Mouse (Mus musculus) ovary, postnatal 36 days (tissue): Measurements from ENCODE around the gene Opcml.

Source experiments
- DNase-seq: peaks from one replicate; pipeline ENCODE4 v3.0.0; 2022; ENCODE audit warnings: low spot score, mixed read lengths

The Opcml gene

GRCm38 (mm10) chr9:28552387-28553182, 762.0 kb downstream of the Opcml start:
- DNase-seq: no peak

DNA sequence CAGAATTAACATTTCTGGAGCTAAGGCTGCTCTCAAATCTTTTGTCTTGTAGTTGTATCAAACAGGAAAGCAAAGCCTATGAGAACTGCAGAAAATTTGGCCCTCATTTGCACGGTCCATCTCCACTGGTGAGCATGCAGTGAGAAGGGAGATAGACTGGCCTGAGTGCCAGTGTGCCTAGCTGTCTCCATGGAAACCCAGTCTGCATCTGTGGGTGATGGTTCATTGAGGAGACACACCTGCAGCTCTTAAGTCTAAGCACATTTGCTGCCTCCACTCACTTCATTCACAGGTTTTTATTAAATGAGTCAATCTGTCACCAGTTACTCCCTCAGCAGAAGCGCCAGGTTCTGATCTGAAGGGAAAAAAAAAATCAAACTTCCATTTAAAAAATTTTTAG, 768.1 kb downstream of the Opcml start:
- no peak for DNase-seq

GRCm38 (mm10) chr9:28561761-28562160, 771.2 kb downstream of the Opcml start:
- no peak for DNase-seq

DNA sequence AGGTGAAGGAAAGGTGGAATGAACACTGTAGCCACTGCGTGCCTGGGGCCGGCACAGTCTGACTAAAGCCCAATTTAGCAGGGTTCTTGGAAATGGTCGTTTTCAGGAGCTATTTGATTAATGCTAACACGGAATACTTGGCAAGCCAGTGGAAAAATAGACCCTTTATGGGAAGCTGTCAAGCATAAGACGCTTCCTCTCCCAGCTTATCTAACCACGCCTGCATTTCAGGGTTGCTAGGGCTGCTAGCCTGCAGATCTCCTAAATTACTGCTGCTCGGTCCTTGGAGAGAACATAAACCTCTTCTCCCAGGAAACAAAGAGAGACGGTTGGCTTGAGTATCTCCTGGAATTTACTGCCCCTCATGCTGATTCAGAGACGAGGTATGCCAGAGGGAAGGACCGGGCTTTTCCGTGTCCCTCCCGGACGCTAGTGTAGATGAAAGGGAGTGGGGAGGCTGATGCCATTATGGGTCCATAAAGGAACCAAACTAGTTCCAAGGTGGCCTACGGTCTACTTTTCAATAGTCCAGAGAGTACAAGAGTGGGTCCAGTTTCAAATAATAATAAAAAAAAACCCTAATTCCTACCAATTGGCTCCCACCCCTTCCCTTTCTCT, 772.6 kb downstream of the Opcml start:
- DNase-seq: no peak

DNA sequence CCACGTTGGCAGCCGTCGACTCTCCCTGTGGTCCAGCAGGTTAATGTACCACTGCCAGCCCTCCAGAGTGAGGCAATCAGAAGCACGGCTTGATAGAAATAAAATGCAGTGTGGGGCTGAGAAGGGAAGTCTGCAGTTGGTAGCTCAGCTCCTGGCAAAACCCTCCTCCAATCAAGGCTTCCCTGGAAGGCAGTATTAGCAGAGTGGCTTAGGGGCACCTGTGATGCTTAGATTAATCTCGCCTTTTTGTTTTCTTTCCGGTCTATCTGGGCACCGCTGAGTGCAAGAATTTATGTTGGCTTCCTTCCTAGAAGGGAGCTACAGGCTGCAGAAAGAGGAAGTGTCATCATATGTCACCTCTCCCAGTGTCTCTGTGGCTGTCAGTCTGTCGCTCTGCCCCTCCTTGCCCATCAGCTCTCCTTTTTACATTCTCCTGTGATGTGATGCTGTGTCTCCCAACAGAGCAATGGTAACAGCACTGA, 778.5 kb downstream of the Opcml start:
- DNase-seq: no peak

- DNase-seq: no peak
These were observed 779.2 kb downstream of the Opcml start for GRCm38 (mm10) chr9:28569776-28570175.

- DNase-seq: no peak
These were observed 781.1 kb downstream of the Opcml start for GRCm38 (mm10) chr9:28571682-28572081.

DNA sequence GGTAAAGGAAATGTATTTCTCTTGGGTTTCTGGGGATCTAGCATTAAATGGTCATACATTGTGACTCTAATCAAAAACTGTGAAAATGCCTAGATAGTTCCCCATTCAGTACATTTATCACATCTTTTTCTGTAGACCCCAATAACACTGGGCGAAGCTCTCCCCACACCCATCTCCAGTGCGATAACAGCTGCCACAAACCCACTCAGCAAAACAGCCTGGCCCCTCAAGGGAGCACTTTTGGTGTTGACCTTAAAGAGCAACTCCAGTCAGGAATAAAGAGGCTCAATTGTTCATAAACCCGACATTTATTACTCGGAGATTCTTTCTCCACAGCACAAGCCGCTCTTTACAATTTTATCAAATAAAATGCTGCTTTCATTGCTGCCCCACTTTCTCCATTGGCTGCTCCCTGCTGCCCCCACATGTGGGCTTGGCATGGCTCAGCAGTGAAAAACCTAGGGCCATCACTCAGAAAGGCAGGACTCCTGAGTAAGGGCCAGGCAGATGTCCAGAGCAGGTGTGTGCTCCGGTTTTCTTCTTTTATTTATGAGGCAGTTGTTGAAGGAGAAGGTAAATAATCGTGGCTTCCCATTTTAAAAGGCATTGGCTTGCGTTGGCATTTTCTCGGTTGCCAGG, 781.7 kb downstream of the Opcml start:
- DNase-seq: no peak

GRCm38 (mm10) chr9:28578730-28579129, 788.2 kb downstream of the Opcml start:
- no peak for DNase-seq

GRCm38 (mm10) chr9:28587253-28587652, 796.7 kb downstream of the Opcml start:
- DNase-seq: no peak

DNA sequence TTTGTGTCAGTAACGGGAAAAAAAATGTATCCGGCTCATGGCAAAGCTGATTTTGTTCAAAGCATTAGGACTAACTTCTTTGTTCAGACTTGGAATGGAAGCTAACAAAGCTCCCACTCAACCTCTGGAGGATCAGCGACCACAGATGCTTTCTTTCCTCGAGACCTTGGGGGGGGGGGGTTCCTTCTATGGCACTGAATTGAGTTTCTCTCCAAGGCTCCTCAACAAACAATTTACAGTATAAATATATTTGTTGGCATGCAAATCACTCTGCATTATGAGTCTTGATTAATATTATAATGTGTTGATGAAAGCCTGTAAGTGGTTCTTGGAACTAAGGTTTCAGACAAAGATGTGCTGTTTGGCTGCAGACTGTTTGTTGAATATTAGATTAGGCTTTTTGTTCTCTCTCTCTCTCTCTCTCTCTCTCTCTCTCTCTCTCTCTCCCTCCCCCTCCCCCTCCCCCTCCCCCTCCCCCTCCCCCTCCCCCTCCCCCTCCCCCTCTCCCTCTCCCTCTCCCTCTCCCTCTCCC, 797.3 kb downstream of the Opcml start:
- no peak for DNase-seq

DNA sequence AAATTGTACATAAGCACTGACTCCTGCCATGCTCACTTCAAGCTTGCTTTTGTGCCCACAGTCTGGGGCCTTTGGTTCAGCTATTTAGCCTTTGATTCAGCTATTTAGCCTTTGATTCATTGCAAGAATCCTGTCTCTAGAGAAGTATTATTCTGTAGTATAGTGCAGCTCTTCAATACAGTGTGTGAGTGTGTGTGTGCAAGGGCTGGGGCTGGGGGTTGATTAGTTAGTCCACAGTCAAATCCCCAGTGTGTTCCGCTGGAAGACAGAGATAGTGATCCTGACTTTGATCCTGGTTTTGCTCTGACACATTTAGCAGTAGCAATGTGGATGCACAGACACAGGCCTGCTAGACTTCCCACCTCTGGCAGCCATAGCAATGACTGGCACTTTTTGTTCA, 797.9 kb downstream of the Opcml start:
- no peak for DNase-seq

DNA sequence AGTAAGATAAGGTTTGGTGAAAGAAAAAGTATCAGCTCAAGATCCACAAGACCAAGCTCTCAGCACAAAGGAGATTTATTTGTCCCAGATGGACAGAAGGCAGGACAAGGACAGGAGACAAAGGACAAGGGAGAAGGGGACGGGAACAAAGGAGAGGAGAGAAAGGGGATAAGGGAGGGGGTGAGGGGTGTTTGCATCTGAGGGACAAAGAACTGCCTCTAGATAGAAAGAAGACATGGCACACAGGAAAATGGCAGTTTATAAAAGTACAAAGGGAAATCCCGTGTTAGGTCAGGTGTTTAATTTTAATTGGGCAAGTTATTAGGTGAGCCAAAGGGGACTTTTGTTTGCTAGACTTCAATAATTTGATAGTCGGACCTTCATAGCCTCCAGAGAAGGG, 801.6 kb downstream of the Opcml start:
- DNase-seq: no peak

GRCm38 (mm10) chr9:28595062-28595461, 804.5 kb downstream of the Opcml start:
- no peak for DNase-seq

- no peak for DNase-seq
These were observed 815.0 kb downstream of the Opcml start for GRCm38 (mm10) chr9:28605561-28605960.

DNA sequence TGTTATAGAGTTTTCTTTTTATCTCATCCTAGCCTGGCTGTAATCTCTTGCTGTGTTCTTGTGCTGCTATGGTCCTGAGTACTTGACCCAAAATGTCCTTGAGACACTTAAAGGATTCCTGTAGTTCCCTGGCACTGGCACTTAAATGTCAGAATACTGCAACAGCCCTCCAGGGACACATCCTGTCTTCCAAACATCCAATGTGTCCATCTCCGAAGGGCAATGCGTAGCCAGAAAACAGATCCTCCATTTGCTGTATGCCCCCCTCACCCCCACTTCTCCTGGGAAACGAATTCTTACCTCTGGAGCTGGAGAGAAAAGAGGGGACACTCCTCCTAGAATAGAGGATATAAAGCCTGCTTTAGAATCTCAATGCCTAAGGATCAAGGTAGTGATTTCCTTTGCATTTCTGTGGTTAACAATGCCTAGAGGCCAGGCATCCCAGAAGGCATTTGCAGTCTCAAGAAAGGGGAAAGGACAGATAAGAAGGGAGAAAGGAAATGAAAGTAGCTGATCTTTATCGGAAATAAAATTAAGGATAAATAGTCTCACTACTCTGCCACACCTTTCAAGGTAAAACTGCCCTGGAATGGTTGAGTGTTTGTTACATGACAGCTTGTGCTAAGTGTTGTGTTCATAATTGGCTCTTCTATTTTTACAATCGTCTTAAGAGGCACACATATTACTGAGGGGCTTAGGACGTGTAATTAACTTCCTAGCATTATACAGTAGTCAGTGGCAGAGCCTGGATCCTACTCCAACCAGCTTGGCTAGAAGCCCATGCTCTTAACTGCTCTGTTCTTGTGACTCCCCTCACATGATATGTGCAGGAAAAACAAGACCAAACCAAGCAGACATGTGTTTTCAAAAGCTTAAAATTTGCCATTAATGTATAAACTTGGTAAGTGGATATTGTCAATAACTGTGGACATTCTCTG, 823.4 kb downstream of the Opcml start:
- DNase-seq: no peak

DNA sequence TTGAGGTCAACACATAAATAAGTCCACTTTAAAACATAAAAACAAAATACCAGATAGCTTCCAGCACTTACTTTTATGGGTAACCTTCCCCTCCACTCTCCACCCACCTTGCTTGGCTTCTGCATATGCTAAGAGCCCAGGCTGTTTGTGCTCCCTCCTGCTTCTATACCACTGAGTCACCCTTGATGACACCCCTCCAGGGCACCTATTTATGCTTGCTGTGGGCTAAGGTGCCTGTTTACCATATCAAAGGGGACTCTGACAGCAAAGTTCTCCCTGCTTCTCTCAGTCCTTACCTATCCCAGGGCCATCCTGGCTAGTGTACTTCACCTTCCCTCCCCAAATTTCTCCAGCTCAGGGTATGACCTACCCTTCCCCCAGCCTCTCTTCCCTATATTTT, 824.9 kb downstream of the Opcml start:
- DNase-seq: no peak

DNA sequence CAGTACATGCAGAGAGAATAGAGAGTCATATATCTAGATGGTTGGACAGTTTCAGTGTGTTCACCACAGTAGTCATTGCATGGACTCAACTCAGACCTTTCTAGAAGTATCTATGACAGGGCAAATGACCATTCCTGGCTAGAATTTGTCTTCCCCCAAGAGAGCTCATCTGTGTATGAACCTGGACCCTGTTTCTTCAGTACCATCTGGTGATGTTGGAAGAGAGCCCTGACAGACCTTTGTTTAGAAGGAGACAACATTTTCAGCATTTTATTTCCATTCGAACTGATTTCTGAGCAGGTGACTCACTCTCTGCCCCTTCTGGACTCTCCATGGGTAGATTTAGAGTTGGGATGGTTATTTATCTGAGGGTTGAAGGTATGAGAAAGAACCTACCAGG, 827.1 kb downstream of the Opcml start:
- no peak for DNase-seq

DNA sequence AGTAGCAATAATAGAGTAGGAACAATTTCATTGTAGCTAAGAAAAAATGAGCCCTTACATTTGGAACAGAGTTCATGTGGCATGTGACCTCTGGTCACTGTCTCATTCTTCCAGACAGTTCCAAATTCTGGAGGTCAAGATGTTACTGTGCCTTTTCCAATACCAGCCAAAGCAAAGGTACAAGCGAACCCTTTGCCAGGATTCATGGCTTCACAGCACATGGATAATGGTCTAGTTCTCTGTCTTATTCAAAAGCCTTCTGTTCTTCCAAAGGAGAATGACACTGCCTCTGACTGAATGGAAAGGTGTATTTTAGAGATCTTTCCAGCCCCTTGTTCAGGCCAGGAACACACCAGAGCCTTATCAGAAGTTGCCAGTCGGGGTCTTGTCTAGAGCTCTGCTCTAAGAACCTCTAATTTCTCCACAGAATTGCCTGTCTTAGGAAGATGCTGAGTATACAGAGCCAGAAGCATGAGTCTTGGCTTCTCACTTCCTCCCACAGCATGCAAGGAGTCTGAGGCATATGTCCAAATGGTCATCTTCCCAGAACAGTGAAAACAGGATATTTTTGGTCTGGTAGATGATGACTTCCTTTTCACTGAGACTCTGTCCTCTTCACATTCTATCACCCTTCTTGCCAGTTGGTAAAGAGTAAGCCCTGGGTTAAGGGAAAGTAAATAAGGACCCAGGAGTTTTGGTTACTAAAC, 827.8 kb downstream of the Opcml start:
- no peak for DNase-seq

- DNase-seq: no peak
These were observed 831.4 kb downstream of the Opcml start for GRCm38 (mm10) chr9:28621939-28622338.

DNA sequence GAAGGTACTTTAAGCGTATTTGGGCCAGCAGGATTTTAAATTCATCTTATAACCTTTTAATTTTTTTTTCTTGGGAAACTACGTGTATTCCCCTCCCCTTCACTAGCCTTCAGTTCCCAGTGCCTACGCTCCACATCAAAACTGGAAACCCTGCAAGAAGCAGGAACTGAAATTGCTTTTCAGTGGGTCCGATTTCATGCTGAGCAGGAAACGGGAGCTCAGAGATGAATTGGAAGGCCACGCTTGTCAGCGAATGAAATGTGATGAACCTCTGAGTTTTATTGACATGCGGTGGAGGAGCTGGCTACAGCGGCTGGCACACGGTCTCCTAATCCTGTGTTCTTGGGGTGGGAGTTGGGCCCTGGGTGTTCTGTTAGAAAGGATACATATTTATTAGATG, 834.3 kb downstream of the Opcml start:
- DNase-seq: no peak
